Mouse (Mus musculus) limb, embryonic 15.5 days (tissue): ENCODE data around the gene Flt4. TPM values are rescaled to one million over a fixed set of nuclear protein-coding genes. Genes with fewer than 3 reads are reported as not detected.

Experiments used
- ATAC-seq: fragments of 200-750 bp; cut with Nextera tagmentation; 2 replicates; pipeline ENCODE4 v1.8.0; 2017; ENCODE audit warnings: low read depth, moderate TSS enrichment; ENCODE audit not compliant: insufficient number of reproducible peaks, low FRiP score, low TSS enrichment
- H3K27ac ChIP-seq: fragments of 300-500 bp; sonication (generic); 2 replicates; pipeline ENCODE4 v1.5.1; 2015; ENCODE audit warnings: moderate library complexity, mild to moderate bottlenecking, inconsistent platforms
- H3K27me3 ChIP-seq: fragments of 300-500 bp; sonication (generic); 2 replicates; pipeline ENCODE4 v1.6.1; 2015; ENCODE audit warnings: inconsistent platforms
- H3K36me3 ChIP-seq: fragments of 300-500 bp; sonication (generic); 2 replicates; pipeline ENCODE4 v1.6.1; 2015; ENCODE audit warnings: inconsistent platforms
- H3K4me1 ChIP-seq: fragments of 300-500 bp; sonication (generic); 2 replicates; pipeline ENCODE4 v1.6.1; 2015; ENCODE audit warnings: inconsistent platforms
- H3K4me2 ChIP-seq: fragments of 300-500 bp; sonication (generic); 2 replicates; pipeline ENCODE4 v1.6.1; 2015; ENCODE audit warnings: mild to moderate bottlenecking, inconsistent platforms
- H3K4me3 ChIP-seq: fragments of 300-500 bp; sonication (generic); 2 replicates; pipeline ENCODE4 v1.5.1; 2015; ENCODE audit warnings: mild to moderate bottlenecking, inconsistent platforms
- H3K9ac ChIP-seq: fragments of 300-500 bp; sonication (generic); 2 replicates; pipeline ENCODE4 v1.6.1; 2015; ENCODE audit warnings: inconsistent platforms
- H3K9me3 ChIP-seq: fragments of 300-500 bp; sonication (generic); 2 replicates; pipeline ENCODE4 v1.6.1; 2016; ENCODE audit warnings: inconsistent platforms
- WGBS: fragments of 180-500 bp; shearing (Covaris S2); methylation state at CpG from one replicate; pipeline ENCODE4 v1.1.7; 2015; 5-methylcytosine and 5-hydroxymethylcytosine counted together
- polyA plus RNA-seq: library from polyadenylated mRNA; unstranded; fragments of >200 nt; fragmentation: Nextera tagmentation; extraction: Ambion mirVana; gene quantifications from 2 replicates; pipeline ENCODE4 v1.2.1, GENCODE M21; 2015

Flt4 gene
- polyA plus RNA-seq, 1 experiment from 2014 or later = 5.5 TPM

DNA sequence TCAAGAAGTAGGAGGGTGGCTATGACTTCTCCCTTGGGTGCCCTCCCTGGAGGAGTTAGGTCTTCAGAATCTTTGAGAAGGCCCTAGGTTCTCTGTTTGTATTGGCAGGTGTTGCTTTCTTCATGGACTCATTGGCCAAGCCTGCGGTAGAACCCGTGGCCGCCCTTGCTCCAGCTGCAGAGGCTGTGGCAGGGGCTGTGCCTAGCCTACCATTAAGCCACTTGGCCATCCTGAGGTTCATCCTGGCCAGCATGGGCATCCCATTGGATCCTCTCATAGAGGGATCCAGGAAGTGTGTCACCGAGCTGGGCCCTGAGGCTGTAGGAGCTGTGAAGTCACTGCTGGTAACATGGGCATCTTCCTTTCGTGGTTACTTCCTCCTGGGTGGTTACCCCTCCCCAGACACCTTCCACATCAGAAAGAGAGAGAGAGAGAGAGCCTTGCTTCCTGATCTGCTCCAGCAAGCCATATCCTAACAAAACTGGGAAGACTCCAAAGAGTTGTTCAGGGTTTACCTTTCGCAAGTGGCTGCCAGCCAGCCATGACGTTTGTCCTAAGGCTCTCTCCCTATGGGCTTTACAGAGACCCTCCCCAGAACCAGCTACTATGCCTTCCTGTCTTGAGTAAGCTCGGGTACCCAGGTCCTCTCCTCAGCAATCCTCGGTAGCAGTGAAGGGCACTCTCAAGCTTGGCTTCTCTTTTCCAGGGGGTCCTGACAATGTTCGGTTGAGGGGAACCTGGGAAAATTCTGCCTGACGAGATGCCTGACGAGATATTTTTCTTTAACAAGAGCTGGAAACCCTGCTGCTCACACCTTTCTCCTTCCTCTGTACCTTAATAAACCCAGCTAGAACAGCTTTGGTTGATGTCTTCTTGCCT is 55.4 kb downstream of the Flt4 start:
- 75% methylated on average over 12 of the region's 12 CpGs for WGBS
- Histone ChIP-seq H3K36me3 (peaks cover 12% of the 10 kb centered on the region), H3K9ac (no peak overlapping the region), H3K4me3 (no peak overlapping the region), H3K4me2 (no peak overlapping the region), H3K27ac (no peak overlapping the region), H3K4me1 (peaks cover 2% of the 10 kb centered on the region; the same call in 1 of the 2 replicates), H3K9me3 (no peaks in the 10 kb centered on the region), H3K27me3 (no peaks in the 10 kb centered on the region)
- ATAC-seq = no peak

DNA sequence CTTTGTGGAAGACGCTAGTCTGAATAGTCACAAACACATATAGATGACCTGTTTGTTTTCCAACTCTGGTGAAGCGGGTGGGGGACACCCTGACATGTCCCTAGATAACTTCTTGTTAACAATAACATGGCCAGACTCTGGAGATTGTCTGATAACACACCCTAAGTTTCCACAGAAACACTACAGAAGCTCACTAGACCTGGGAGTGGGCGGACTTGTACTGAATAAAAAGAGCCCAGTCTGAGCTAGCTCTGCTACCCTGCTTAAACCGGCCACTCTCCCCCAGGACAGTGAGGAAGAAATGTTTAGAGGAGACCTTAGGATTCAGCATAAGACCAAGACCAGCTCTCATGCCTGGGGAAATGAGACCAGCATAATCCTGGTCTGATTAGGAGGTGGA is 56.4 kb downstream of the Flt4 start:
- WGBS = 77% methylated on average over 4 of the region's 4 CpGs

DNA sequence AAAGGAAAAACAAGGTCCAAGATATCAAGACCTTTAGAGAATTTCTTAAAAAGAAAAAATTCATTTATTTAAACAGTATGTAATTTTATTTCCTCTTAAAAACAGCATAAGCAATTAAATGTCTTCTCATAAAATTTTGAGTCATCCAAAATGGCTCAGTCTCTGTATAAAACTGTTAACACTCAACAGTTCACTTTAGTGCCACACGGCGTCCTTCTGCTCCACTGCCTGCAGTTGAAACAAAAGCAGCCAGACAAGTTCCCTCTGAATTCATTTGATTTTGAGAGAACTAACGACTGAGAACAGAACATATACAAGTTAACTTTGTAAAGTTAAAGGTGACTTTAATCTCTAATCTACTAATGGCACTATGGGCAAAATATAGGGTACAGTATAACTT is 64.4 kb downstream of the Flt4 start:
- no peaks in the 10 kb centered on the region for H3K27me3 ChIP-seq
- no peak overlapping the region for H3K27ac ChIP-seq
- H3K4me1 ChIP-seq = no peaks in the 10 kb centered on the region
- H3K9ac ChIP-seq = no peak overlapping the region
- ATAC-seq = no peak
- no peak overlapping the region for H3K4me3 ChIP-seq
- H3K4me2 ChIP-seq = no peak overlapping the region
- H3K36me3 ChIP-seq = peaks cover 50% of the 10 kb centered on the region
- WGBS = 69% methylated on average over 3 of the region's 3 CpGs
- H3K9me3 ChIP-seq = no peaks in the 10 kb centered on the region

More for the DNA sequence above, 56.4 kb downstream of the Flt4 start:
- Histone ChIP-seq H3K9ac (no peak overlapping the region), H3K4me3 (no peak overlapping the region), H3K4me1 (peaks cover 2% of the 10 kb centered on the region; the same call in 1 of the 2 replicates), H3K9me3 (no peaks in the 10 kb centered on the region), H3K27ac (no peak overlapping the region), H3K27me3 (no peaks in the 10 kb centered on the region), H3K36me3 (peaks cover 17% of the 10 kb centered on the region), H3K4me2 (no peak overlapping the region)
- ATAC-seq = no peak

DNA sequence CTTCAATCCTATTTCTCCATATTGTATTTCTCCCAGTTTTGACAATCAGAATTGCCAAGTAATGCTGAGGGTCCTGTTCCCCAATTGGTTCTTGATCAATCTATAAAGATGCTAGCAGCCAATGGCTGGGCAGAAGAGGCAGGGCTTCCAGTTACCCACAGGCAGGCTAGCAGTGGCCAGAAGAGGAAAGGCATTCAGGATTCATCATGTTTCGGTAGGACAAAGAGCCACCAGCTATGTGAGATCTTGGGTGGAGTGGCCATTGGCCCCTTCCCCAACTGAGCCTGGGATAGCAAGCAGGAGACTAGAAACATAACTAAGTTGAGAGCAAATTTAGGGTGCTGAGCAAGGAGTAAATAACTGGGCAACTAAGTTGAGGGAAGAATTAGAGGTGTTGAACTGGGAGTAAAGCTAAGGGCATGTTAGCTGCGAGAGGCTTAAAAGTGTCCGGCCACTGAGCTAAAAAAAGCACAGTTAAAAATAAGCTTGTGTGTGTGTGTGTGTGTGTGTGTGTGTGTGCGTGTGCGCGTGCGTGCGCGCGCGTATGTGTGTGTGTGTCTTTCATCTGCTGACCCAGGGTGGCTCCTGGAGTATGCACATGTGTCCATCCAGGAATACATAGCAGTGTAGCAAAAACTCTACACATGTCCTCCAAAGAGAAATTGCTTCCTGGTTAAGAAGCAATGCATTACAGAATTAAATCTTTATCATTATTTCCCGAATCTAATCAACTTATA is 75.3 kb downstream of the Flt4 start:
- no peak for ATAC-seq
- H3K4me2 ChIP-seq = no peak overlapping the region
- no peaks in the 10 kb centered on the region for H3K27me3 ChIP-seq
- H3K4me1 ChIP-seq = no peaks in the 10 kb centered on the region
- WGBS = 94% methylated on average over 12 of the region's 12 CpGs
- no peak overlapping the region for H3K9ac ChIP-seq
- no peak overlapping the region for H3K4me3 ChIP-seq
- H3K9me3 ChIP-seq = no peaks in the 10 kb centered on the region
- peaks cover 70% of the 10 kb centered on the region for H3K36me3 ChIP-seq
- no peak overlapping the region for H3K27ac ChIP-seq

DNA sequence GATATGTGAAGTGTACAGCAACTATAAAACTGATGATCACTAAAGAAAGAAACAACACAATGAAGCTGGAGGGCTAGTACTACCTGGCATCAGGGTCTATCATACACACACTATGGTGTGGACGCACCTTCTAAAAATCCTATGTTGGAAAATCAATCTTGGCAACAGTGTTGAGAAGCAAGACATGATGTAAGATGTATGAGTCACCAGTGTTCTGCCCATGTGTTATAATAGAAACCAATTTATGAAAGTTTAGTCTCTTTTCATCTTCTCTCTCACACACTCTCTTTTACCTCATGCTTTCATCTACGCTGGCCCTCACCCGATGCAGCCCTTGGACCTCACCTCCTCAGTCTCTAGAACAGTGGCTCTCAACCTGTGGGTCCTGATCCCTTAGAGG is 86.0 kb downstream of the Flt4 start:
- no peak overlapping the region for H3K4me2 ChIP-seq
- no peak overlapping the region for H3K9ac ChIP-seq
- no peak overlapping the region for H3K27ac ChIP-seq
- no peaks in the 10 kb centered on the region for H3K27me3 ChIP-seq
- ATAC-seq = no peak
- no peaks in the 10 kb centered on the region for H3K9me3 ChIP-seq
- H3K4me3 ChIP-seq = no peak overlapping the region
- 86% methylated on average over 3 of the region's 3 CpGs for WGBS
- H3K36me3 ChIP-seq = peaks cover 24% of the 10 kb centered on the region
- 0 out of 2 replicates have a peak, but pooled peaks cover 2% of the 10 kb centered on the region for H3K4me1 ChIP-seq

DNA sequence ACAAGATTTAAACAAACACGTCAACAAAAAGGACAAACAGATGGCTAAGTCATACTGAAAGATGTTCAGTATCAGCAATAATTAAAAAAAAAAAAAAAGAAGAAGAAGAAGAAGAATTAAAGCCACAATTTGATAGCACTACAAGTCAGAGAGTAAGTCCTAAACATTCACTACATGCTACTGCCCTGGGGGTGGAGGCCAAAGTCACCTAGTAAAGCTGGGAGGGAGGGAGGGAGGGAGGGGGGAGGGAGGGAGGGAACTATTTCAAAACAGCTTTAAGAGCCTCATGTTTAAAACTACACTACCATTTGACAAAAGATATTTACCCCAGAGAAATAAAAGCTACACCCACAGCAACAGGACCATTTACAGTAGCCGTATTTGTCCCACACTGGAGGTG is 86.6 kb downstream of the Flt4 start:
- no peak for ATAC-seq
- Histone ChIP-seq H3K4me2 (no peak overlapping the region), H3K27me3 (no peaks in the 10 kb centered on the region), H3K9me3 (no peaks in the 10 kb centered on the region), H3K36me3 (peaks cover 24% of the 10 kb centered on the region), H3K9ac (no peak overlapping the region), H3K27ac (no peak overlapping the region), H3K4me1 (0 out of 2 replicates have a peak, but pooled peaks cover 2% of the 10 kb centered on the region), H3K4me3 (no peak overlapping the region)
- WGBS = 85% methylated on average over 2 of the region's 2 CpGs

DNA sequence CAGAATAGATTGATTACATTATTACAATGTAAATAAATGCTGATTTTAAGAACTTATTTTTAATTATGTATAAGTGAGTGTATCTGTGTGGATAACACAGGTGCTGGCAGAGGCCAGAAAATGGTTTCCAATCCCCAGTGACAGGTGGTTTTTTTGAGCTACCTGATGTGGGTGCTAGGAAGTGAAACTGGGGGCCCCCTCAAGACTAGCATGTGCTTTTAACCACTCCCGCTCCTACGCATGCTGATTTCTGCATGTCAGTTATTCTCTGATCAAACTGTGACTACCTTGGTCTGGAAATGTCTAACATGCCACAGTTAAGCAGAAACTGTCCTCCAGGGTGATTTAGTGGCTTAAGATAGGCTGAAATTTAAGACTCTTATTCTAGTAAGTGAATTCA is 87.4 kb downstream of the Flt4 start:
- Histone ChIP-seq H3K9me3 (no peaks in the 10 kb centered on the region), H3K4me1 (0 out of 2 replicates have a peak, but pooled peaks cover 2% of the 10 kb centered on the region), H3K27ac (no peak overlapping the region), H3K4me2 (no peak overlapping the region), H3K4me3 (no peak overlapping the region), H3K36me3 (peaks cover 26% of the 10 kb centered on the region), H3K27me3 (no peaks in the 10 kb centered on the region), H3K9ac (no peak overlapping the region)
- no peak for ATAC-seq
- 91% methylated on average over 2 of the region's 2 CpGs for WGBS

DNA sequence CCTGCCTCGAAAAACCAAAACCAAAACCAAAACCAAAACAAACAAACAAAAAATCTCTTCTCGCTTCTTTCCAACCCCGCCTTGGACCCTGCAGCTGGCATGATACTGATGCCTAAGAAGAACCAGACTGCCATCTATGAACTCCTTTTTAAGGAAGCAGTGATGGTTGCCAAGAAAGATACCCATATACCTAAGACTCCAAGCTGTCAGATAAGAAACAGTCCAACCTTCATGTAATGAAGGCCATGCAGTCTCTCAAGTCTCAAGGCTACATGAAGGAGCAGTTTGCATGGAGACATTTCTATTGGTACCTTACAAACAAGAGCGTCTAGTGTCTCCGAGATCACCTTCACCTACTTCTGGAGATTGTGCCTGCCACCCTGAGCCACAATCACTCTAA is 88.7 kb downstream of the Flt4 start:
- Histone ChIP-seq H3K36me3 (peaks cover 30% of the 10 kb centered on the region), H3K4me1 (0 out of 2 replicates have a peak, but pooled peaks cover 2% of the 10 kb centered on the region)
- no peak for ATAC-seq

DNA sequence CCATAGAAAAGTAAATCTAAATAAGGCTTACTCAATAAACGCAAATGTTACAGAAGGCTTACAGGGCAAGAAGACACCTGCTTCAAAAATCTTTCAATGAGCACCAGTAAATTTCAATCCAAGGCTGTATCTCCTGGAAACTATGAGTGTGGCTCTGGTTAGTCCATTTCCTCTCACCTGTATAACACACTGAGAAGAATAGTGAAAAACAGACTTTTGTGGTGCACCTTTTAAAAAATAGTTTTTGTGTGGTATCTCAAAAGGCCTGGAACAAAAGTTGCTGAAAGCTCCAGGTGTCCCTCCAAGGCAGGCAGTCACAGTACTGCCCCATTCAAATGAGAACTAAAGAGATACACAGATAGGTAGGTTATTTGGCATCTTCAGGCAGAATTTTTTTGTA is 90.0 kb downstream of the Flt4 start:
- no peak overlapping the region for H3K9ac ChIP-seq
- ATAC-seq = no peak
- no peaks in the 10 kb centered on the region for H3K9me3 ChIP-seq
- 0 out of 2 replicates have a peak, but pooled peaks cover 2% of the 10 kb centered on the region for H3K4me1 ChIP-seq
- no peak overlapping the region for H3K4me2 ChIP-seq
- no peaks in the 10 kb centered on the region for H3K27me3 ChIP-seq
- H3K4me3 ChIP-seq = no peak overlapping the region
- H3K36me3 ChIP-seq = peaks cover 26% of the 10 kb centered on the region
- WGBS = 94% methylated on average over 1 of the region's 1 CpGs
- H3K27ac ChIP-seq = no peak overlapping the region

More for the DNA sequence above, 88.7 kb downstream of the Flt4 start:
- H3K27ac ChIP-seq = no peak overlapping the region
- no peaks in the 10 kb centered on the region for H3K27me3 ChIP-seq
- 96% methylated on average over 5 of the region's 5 CpGs for WGBS
- H3K9me3 ChIP-seq = no peaks in the 10 kb centered on the region
- no peak overlapping the region for H3K9ac ChIP-seq
- H3K4me2 ChIP-seq = no peak overlapping the region
- no peak overlapping the region for H3K4me3 ChIP-seq

DNA sequence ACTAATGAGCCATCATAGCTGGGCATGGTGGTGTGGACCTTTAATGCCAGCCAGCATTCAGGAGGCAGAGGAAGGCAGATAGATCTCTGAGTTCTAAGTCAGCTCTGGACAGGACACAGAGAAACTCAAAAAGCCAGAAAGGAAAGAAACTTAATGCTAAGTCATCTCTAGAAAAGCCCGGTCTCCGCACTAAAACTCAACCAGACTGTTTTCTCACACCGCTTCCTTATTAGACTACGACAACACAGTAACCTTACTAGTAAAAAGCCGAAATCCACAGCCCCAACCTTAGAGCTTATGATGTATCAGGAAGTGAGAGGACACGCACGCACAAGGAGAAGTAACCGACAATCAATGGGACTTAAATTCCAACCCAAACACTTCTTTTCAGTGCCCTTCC is 93.0 kb downstream of the Flt4 start:
- no peak for ATAC-seq
- Histone ChIP-seq H3K4me2 (no peak overlapping the region), H3K4me3 (no peak overlapping the region), H3K9ac (no peak overlapping the region), H3K27me3 (no peaks in the 10 kb centered on the region), H3K36me3 (peaks cover 42% of the 10 kb centered on the region), H3K9me3 (no peaks in the 10 kb centered on the region), H3K27ac (no peak overlapping the region), H3K4me1 (no peaks in the 10 kb centered on the region)
- 97% methylated on average over 8 of the region's 8 CpGs for WGBS
